Mouse (Mus musculus) bone marrow, adult 2 months (tissue): ENCODE results near the gene Fam193b. TPM values are rescaled to one million over a fixed set of nuclear protein-coding genes. Genes with fewer than 3 reads are reported as not detected.

Experiments
- H3K27ac ChIP-seq: fragments of 200-500 bp; 2 replicates; pipeline ENCODE4 v1.5.1; 2012; ENCODE audit warnings: low read depth, mild to moderate bottlenecking, control low read depth, inconsistent platforms, low read length; ENCODE audit not compliant: control insufficient read depth, poor library complexity, insufficient read depth
- H3K4me1 ChIP-seq: fragments of 200-500 bp; 2 replicates; pipeline ENCODE4 v1.6.1; 2011; ENCODE audit warnings: low read length; ENCODE audit not compliant: control insufficient read depth, insufficient read depth
- H3K4me3 ChIP-seq: fragments of 200-500 bp; replicated peaks from 2 replicates; pipeline ENCODE3; 2011; ENCODE audit warnings: mild to moderate bottlenecking, low read depth, low read length, control low read depth; ENCODE audit not compliant: control insufficient read depth
- CTCF ChIP-seq: fragments of 200-500 bp; IDR thresholded peaks from 2 replicates; pipeline ENCODE4 v1.5.1; 2011; ENCODE audit warnings: low read length, control low read depth; ENCODE audit not compliant: control insufficient read depth, insufficient read depth
- POLR2A ChIP-seq: fragments of 200-500 bp; IDR thresholded peaks from 2 replicates; pipeline ENCODE4 v1.6.1; 2011; ENCODE audit warnings: low read depth, mild to moderate bottlenecking, control low read depth, low read length, borderline replicate concordance; ENCODE audit not compliant: control insufficient read depth
- WGBS: fragments of 180-500 bp; shearing (Covaris S2); methylation state at CpG from one replicate; pipeline ENCODE4 v1.1.7; 2018; 5-methylcytosine and 5-hydroxymethylcytosine counted together
- polyA plus RNA-seq: library from polyadenylated mRNA; stranded (reverse); fragments of >200 nt; gene quantifications from 2 replicates; pipeline ENCODE4 v1.2.4, GENCODE M21; 2011; ENCODE audit warnings: low replicate concordance; ENCODE audit not compliant: missing spikeins, insufficient read depth, insufficient read length

Fam193b gene
- polyA plus RNA-seq, 1 experiment = 152 TPM

GRCm38 (mm10) chr13:55567949-55568348, 3.0 kb downstream of the Fam193b start:
- H3K27ac ChIP-seq = no peak overlapping the region
- WGBS = 84% methylated on average over 2 of the region's 2 CpGs
- no peak for TF ChIP-seq CTCF
- no peak for TF ChIP-seq POLR2A
- H3K4me3 ChIP-seq = no peak overlapping the region
- no peaks in the 10 kb centered on the region; the same call in 1 of the 2 replicates for H3K4me1 ChIP-seq

GRCm38 (mm10) chr13:55567001-55567400, 3.9 kb downstream of the Fam193b start:
- TF ChIP-seq POLR2A (no peak), CTCF (no peak)
- no peak overlapping the region for H3K27ac ChIP-seq
- H3K4me3 ChIP-seq = no peak overlapping the region
- WGBS = 79% methylated on average over 6 of the region's 6 CpGs
- H3K4me1 ChIP-seq = no peaks in the 10 kb centered on the region; the same call in 1 of the 2 replicates

DNA sequence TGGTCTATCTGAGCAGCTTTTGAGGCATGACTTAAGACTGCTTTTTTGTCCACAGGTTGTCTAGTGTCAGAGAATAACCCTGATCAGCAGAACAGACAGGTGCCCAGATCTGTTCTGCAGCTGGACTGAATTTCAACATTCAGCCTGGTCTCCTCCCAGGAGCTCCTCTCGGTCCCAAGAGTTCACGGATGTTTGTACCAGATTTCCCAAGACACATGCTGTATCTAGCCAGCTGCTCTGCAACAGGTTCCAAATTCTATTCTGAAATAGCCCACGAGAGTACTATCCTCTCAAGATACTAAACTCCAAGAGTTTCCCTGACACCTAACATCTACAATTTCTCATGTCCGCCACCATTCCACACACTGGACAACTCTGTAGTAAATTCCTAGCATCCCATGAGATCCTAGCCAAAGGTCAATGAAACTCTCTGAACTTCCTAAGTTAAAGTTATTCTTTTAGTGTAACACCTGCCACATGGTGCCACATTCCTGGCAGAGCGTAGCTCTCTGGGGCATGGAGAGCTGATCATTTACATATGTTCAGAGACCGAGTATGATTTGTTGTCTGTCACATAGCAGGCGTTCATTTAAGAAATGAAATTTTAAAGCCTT, 7.5 kb downstream of the Fam193b start:
- no peak for TF ChIP-seq POLR2A
- TF ChIP-seq CTCF = no peak
- 85% methylated on average over 7 of the region's 7 CpGs for WGBS
- Histone ChIP-seq H3K4me3 (no peak overlapping the region), H3K27ac (no peak overlapping the region), H3K4me1 (no peaks in the 10 kb centered on the region; the same call in 1 of the 2 replicates)

DNA sequence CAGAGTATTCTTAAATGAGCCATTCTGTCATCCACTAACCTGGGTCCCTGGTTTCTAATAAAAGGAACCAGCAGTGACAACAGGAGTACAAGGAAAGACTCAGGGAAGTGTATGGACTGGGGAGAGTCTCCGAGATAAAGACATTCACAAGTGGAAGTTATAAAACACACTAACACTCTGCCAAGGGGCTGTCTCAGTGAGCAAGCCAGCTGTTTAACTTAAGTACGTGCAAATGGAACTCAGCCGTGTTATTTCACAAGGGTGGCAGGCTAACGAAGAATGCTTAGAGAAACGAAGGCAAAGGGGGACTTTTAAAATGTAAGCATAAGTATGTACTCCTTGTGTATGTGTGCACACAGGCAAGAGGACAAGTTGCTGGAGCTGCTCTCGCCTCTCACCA, 13.4 kb downstream of the Fam193b start:
- H3K4me3 ChIP-seq = no peak overlapping the region
- WGBS = 87% methylated on average over 6 of the region's 6 CpGs
- H3K27ac ChIP-seq = no peak overlapping the region
- no peak for TF ChIP-seq POLR2A
- no peak for TF ChIP-seq CTCF
- H3K4me1 ChIP-seq = no peaks in the 10 kb centered on the region

GRCm38 (mm10) chr13:55555921-55556320, 15.0 kb downstream of the Fam193b start:
- Histone ChIP-seq H3K27ac (no peak overlapping the region), H3K4me3 (no peak overlapping the region), H3K4me1 (no peaks in the 10 kb centered on the region)
- TF ChIP-seq CTCF (no peak), POLR2A (no peak)
- 92% methylated on average over 9 of the region's 9 CpGs for WGBS

DNA sequence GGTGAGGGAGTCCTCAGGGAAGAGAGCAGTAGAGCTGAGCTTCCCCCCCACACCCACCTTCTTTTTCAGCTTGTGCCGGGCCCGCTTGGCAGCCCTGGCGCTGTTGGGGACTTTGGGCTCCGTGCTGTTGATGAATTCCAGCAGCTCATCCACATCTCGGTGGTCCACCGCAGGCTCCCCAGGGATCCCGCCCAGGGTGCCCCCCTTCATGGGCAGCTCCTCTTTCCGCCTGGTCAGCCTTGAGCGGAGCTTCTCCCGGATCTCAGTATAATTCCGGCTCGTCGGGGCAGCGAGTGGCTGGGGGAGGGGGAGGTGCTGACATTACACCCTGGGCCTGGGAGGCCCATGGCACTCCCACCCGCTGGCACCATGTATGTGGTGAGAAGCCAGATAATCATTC, 21.9 kb downstream of the Fam193b start:
- Histone ChIP-seq H3K27ac (no peak overlapping the region), H3K4me3 (no peak overlapping the region), H3K4me1 (no peaks in the 10 kb centered on the region; the same call in 1 of the 2 replicates)
- WGBS = 90% methylated on average over 15 of the region's 15 CpGs
- no peak for TF ChIP-seq POLR2A
- TF ChIP-seq CTCF = no peak

DNA sequence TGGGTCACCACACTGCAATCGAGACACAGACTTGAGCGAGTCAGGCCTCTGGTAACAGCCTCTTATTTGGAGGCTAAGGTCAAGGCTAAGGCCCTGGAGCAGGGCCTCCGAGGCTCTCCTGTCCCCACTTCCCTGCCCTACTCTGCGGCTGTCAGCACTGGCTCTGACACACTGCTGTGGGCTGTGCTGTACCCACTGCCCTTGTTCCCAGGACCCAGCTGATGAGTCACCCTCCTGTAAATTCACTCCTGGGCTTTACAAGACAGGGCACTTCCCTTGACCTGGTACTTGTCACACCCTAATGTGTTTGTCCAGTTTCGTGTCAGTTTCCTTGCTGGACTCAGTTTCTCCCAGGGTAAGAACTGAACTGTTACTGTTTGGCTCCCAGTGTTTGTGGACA, 22.5 kb downstream of the Fam193b start:
- H3K27ac ChIP-seq = no peak overlapping the region
- TF ChIP-seq CTCF (no peak), POLR2A (no peak)
- no peak overlapping the region for H3K4me3 ChIP-seq
- no peaks in the 10 kb centered on the region; the same call in 1 of the 2 replicates for H3K4me1 ChIP-seq
- 86% methylated on average over 5 of the region's 5 CpGs for WGBS

DNA sequence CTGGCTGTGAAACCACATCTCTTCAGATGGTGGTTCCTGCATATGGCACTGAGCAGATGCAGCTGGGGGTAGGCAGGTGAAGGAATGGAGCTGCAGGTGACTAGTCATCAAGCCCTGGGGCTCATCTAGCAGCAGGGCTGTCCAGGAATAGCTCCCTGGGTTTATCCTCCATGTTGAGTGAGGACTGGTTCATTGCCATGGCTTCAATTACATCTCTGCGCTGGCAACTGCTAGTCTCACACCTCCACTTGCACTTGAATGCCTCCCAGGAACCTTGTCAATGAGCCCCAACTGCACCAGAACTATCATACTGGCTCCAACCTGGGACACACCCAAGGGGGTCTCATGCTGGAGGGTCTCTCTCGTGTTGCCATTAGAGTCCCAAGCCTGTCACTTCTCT, 23.0 kb downstream of the Fam193b start:
- Histone ChIP-seq H3K27ac (no peak overlapping the region), H3K4me3 (no peak overlapping the region), H3K4me1 (no peaks in the 10 kb centered on the region; the same call in 1 of the 2 replicates)
- TF ChIP-seq CTCF = no peak
- no peak for TF ChIP-seq POLR2A
- 97% methylated on average over 2 of the region's 2 CpGs for WGBS

GRCm38 (mm10) chr13:55544792-55545191, 26.1 kb downstream of the Fam193b start:
- no peak overlapping the region for H3K4me3 ChIP-seq
- TF ChIP-seq CTCF (no peak), POLR2A (no peak)
- H3K4me1 ChIP-seq = no peaks in the 10 kb centered on the region; the same call in 1 of the 2 replicates
- WGBS = 66% methylated on average over 6 of the region's 6 CpGs
- no peak overlapping the region for H3K27ac ChIP-seq
